Mouse (Mus musculus): Measurements from ENCODE around the gene Magi3.

DNA sequence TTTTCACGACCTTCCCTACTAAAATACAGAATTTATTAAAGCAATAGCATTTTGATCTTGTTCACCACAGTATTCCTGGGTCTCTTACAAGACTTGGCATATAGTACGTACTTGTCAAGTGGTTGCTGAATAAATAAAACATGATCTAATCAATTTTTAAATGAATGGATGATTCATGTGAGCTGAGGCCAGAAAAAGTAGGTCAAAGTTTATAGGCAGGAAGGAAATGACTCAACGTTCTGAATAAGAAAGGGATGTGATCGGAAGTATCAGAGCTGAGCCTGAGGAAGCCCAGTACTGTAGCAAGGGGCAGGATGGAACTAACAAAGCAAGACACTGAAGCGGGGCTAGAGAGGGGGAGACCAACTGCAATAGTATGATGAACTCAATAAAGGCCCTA, 127.4 kb downstream of the Magi3 start:
- no peak for TF ChIP-seq MAZ (IDR thresholded peaks at IDR 0.05; ENCODE audit: low read depth, low read length)
- no peak for TF ChIP-seq NRF1 (IDR thresholded peaks at IDR 0.05; ENCODE audit: low read depth, low read length)
- TF ChIP-seq RAD21 (IDR thresholded peaks at IDR 0.05; ENCODE audit: low read depth, low read length) = no peak
- no peak for TF ChIP-seq TBP (conservative IDR thresholded peaks at IDR 0.05; ENCODE audit: low read depth, low read length)
- no peak for TF ChIP-seq CTCF (conservative IDR thresholded peaks at IDR 0.05 in 1 of 2, IDR thresholded peaks at IDR 0.05 in 1 of 2; ENCODE audit: low read depth in 2 of 2, low read length in 2 of 2)
- TF ChIP-seq HCFC1 (IDR thresholded peaks at IDR 0.05; ENCODE audit: low read depth, low read length) = no peak
- no peak for TF ChIP-seq MAFK (IDR thresholded peaks at IDR 0.05; ENCODE audit: insufficient replicate concordance, low read length)
- no peak for TF ChIP-seq POLR2A (IDR thresholded peaks at IDR 0.05; ENCODE audit: low read depth, low read length)
- TF ChIP-seq ZC3H11A (IDR thresholded peaks at IDR 0.05; ENCODE audit: low read depth, low read length) = no peak
- no peak for TF ChIP-seq MXI1 (IDR thresholded peaks at IDR 0.05; ENCODE audit: low read depth, low read length)
- no peak for TF ChIP-seq E2F4 (IDR thresholded peaks at IDR 0.05; ENCODE audit: insufficient replicate concordance, low read depth, low read length)
- TF ChIP-seq ZNF384 (IDR thresholded peaks at IDR 0.05; ENCODE audit: low read depth, low read length) = no peak
